Mouse (Mus musculus) neural tube, embryonic 14.5 days (tissue): ENCODE measurements around the gene Mrnip. TPM values are rescaled to one million over a fixed set of nuclear protein-coding genes. Genes with fewer than 3 reads are reported as not detected.

Source experiments
- ATAC-seq: fragments of 200-750 bp; cut with Nextera tagmentation; 2 replicates; pipeline ENCODE4 v1.8.0; 2017; ENCODE audit warnings: low read depth, mild to moderate bottlenecking, moderate TSS enrichment, moderate library complexity
- H3K27ac ChIP-seq: fragments of 300-500 bp; sonication (generic); 2 replicates; pipeline ENCODE4 v1.5.1; 2014; ENCODE audit warnings: low read depth, mild to moderate bottlenecking, control low read depth, low read length, moderate library complexity, mixed read lengths
- H3K27me3 ChIP-seq: fragments of 300-500 bp; sonication (generic); 2 replicates; pipeline ENCODE4 v1.6.1; 2014; ENCODE audit warnings: low read length; ENCODE audit not compliant: control insufficient read depth, insufficient read depth
- H3K36me3 ChIP-seq: fragments of 300-500 bp; sonication (generic); 2 replicates; pipeline ENCODE4 v1.6.1; 2014; ENCODE audit warnings: low read length, mixed read lengths; ENCODE audit not compliant: control insufficient read depth, insufficient read depth
- H3K4me1 ChIP-seq: fragments of 300-500 bp; sonication (generic); 2 replicates; pipeline ENCODE4 v1.6.1; 2014; ENCODE audit warnings: low read length; ENCODE audit not compliant: control insufficient read depth, insufficient read depth
- H3K4me2 ChIP-seq: fragments of 300-500 bp; sonication (generic); 2 replicates; pipeline ENCODE4 v1.6.1; 2014; ENCODE audit warnings: mild to moderate bottlenecking, low read depth, low read length, control low read depth
- H3K4me3 ChIP-seq: fragments of 300-500 bp; sonication (generic); 2 replicates; pipeline ENCODE4 v1.5.1; 2014; ENCODE audit warnings: low read depth, low read length, control low read depth, mixed read lengths
- H3K9ac ChIP-seq: fragments of 300-500 bp; sonication (generic); replicated peaks from 2 replicates; pipeline ENCODE4 v1.6.1; 2014; ENCODE audit warnings: low read depth, mild to moderate bottlenecking, control low read depth, low read length, mixed read lengths
- H3K9me3 ChIP-seq: fragments of 300-500 bp; sonication (generic); 2 replicates; pipeline ENCODE4 v1.6.1; 2016; ENCODE audit warnings: low read length; ENCODE audit not compliant: control insufficient read depth
- WGBS: fragments of 180-500 bp; shearing (Covaris S2); extraction: QIAGEN DNeasy Blood & Tissue Kit; methylation state at CpG from one replicate; pipeline ENCODE4 v1.1.7; 2014; 5-methylcytosine and 5-hydroxymethylcytosine counted together
- polyA plus RNA-seq: library from polyadenylated mRNA; unstranded; fragments of >200 nt; fragmentation: Nextera tagmentation; extraction: Ambion mirVana; gene quantifications from 2 replicates; pipeline ENCODE4 v1.2.1, GENCODE M21; 2014

Mrnip gene
- polyA plus RNA-seq, 1 experiment from 2014 or later, result 48.3 TPM

DNA sequence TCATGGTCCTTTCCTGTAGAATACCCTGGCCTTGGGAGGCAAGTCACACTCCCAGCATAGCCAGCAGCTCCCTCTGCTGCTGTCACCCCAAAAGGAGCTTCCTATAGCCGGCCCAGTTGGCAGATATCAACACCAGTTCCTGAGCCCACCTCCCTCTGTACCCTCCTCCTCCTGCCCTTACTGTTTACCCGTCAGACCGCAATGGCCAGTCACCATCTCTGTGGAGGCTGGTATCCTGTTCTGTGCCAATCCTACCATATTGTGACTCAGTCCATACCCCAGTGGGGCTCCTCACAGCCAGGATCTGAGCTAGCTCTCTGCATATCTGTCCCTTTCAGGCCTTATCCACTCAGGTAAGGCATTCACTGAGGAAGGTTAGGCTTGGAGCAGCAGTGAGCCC is 28.7 kb upstream of the Mrnip start:
- Histone ChIP-seq H3K36me3 (peaks cover 80% of the 10 kb centered on the region), H3K9me3 (no peaks in the 10 kb centered on the region), H3K4me2 (no peak overlapping the region), H3K4me1 (no peaks in the 10 kb centered on the region), H3K27ac (no peak overlapping the region), H3K4me3 (no peak overlapping the region), H3K27me3 (no peaks in the 10 kb centered on the region), H3K9ac (no peak overlapping the region)
- 94% methylated on average over 3 of the region's 3 CpGs for WGBS
- ATAC-seq, result no peak

GRCm38 (mm10) chr11:50146121-50146520 is 28.1 kb upstream of the Mrnip start:
- 97% methylated on average over 13 of the region's 13 CpGs for WGBS
- H3K4me1 ChIP-seq, result no peaks in the 10 kb centered on the region
- no peak overlapping the region for H3K27ac ChIP-seq
- H3K9me3 ChIP-seq, result no peaks in the 10 kb centered on the region
- no peak for ATAC-seq
- H3K36me3 ChIP-seq, result peaks cover 79% of the 10 kb centered on the region
- no peak overlapping the region for H3K9ac ChIP-seq
- H3K4me2 ChIP-seq, result no peak overlapping the region
- no peak overlapping the region for H3K4me3 ChIP-seq
- H3K27me3 ChIP-seq, result no peaks in the 10 kb centered on the region

DNA sequence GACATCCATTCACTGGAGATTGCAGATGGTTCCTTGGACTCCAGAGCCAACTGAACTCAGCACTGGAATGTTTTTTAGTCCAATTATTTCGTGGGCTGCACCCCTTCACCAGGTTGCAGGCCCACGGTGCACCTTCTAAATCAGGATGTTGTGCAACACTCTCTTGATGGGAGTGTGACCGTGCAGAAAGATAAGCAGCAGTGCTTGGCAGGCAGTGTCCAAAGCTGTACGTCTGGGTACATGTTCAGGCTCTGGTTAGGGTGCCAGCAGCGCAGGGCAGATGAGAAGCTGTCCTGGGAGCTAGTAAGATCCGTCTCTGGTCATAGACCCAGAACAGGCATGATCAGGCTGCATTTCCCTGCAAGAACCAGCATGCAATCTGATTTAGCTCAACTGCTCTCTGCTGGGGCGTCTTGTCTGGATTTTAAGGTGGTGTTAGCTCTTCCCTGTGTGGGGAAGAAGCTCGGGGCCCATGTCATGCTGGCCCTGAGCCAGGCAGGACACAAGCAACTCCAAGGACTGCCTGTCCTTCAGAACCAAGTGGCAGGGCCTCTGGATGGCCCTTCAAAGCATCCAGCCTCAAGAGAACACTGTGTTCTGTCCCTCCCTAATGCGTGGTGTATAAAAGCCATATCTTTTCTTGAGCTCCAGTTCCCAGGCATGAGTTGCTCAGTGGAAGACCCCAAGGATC is 26.8 kb upstream of the Mrnip start:
- no peak overlapping the region for H3K9ac ChIP-seq
- no peaks in the 10 kb centered on the region for H3K4me1 ChIP-seq
- 89% methylated on average over 9 of the region's 9 CpGs for WGBS
- no peaks in the 10 kb centered on the region for H3K27me3 ChIP-seq
- no peak for ATAC-seq
- peaks cover 86% of the 10 kb centered on the region for H3K36me3 ChIP-seq
- H3K4me3 ChIP-seq, result no peak overlapping the region
- H3K9me3 ChIP-seq, result no peaks in the 10 kb centered on the region
- H3K4me2 ChIP-seq, result no peak overlapping the region
- no peak overlapping the region for H3K27ac ChIP-seq

DNA sequence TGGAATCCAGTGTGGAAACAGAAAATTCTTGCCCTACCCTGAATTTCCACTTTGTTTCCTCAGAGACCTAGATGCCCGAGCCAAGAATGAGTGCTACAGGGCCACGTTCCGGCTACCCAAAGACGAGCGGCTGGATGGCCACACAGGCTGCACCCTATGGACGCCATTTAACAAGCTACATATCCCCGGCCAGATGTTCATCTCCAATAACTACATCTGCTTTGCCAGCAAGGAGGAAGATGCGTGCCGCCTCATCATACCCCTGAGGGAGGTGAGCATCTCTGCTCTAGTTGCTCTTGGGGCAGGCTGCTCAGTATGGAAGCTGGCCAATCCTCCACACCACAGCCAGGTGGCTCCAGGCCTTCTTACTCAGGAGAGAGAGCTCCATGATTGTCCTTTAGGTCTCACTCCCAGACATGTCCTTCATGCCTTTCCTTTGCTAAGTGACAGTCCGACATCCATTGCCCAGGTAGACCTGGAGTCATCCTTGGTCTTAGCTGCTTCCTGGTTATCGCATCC is 26.2 kb upstream of the Mrnip start:
- Histone ChIP-seq H3K4me3 (no peak overlapping the region), H3K9me3 (no peaks in the 10 kb centered on the region), H3K9ac (no peak overlapping the region), H3K4me1 (no peaks in the 10 kb centered on the region), H3K4me2 (no peak overlapping the region), H3K27ac (no peak overlapping the region), H3K36me3 (peaks cover 83% of the 10 kb centered on the region), H3K27me3 (no peaks in the 10 kb centered on the region)
- WGBS, result 95% methylated on average over 11 of the region's 11 CpGs
- no peak for ATAC-seq

- Histone ChIP-seq H3K36me3 (peaks cover 76% of the 10 kb centered on the region), H3K4me2 (no peak overlapping the region), H3K27ac (no peak overlapping the region), H3K9ac (no peak overlapping the region), H3K27me3 (no peaks in the 10 kb centered on the region), H3K9me3 (no peaks in the 10 kb centered on the region), H3K4me3 (no peak overlapping the region), H3K4me1 (no peaks in the 10 kb centered on the region)
- 84% methylated on average over 7 of the region's 7 CpGs for WGBS
- no peak for ATAC-seq
Measured at GRCm38 (mm10) chr11:50149200-50149599, 25.0 kb upstream of the Mrnip start.

DNA sequence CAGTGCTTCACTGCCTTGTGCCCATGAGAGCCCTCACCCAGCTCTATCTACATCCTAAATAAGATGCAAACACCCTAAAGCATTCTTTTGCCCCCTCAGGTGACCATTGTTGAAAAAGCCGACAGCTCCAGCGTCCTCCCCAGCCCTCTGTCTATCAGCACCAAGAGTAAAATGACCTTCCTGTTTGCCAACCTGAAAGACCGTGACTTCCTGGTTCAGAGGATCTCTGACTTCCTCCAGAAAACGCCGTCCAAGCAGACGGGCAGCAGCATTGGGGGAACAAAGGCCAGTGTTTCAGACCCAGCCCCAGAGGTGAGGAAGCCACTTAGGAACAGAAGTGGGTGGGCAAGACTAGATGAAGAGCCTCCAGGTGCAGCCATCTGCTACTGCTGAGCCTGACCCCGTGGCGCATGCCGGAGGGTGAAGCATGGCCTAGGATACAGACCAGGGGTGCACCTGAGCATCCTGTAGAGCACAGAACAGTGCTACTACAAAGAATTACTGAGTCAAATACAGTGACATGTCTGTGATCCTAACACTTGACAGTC is 24.6 kb upstream of the Mrnip start:
- H3K9me3 ChIP-seq, result no peaks in the 10 kb centered on the region
- no peak overlapping the region for H3K27ac ChIP-seq
- WGBS, result 91% methylated on average over 9 of the region's 9 CpGs
- no peak overlapping the region for H3K4me2 ChIP-seq
- H3K4me1 ChIP-seq, result no peaks in the 10 kb centered on the region
- no peak overlapping the region for H3K4me3 ChIP-seq
- H3K27me3 ChIP-seq, result no peaks in the 10 kb centered on the region
- ATAC-seq, result no peak
- H3K9ac ChIP-seq, result no peak overlapping the region
- peaks cover 79% of the 10 kb centered on the region for H3K36me3 ChIP-seq

- Histone ChIP-seq H3K4me2 (no peak overlapping the region), H3K27me3 (no peaks in the 10 kb centered on the region), H3K4me1 (no peaks in the 10 kb centered on the region), H3K36me3 (peaks cover 75% of the 10 kb centered on the region), H3K4me3 (no peak overlapping the region), H3K9ac (no peak overlapping the region), H3K27ac (no peak overlapping the region), H3K9me3 (no peaks in the 10 kb centered on the region)
- WGBS, result 88% methylated on average over 3 of the region's 3 CpGs
- no peak for ATAC-seq
Measured at GRCm38 (mm10) chr11:50151374-50151773, 22.9 kb upstream of the Mrnip start.

DNA sequence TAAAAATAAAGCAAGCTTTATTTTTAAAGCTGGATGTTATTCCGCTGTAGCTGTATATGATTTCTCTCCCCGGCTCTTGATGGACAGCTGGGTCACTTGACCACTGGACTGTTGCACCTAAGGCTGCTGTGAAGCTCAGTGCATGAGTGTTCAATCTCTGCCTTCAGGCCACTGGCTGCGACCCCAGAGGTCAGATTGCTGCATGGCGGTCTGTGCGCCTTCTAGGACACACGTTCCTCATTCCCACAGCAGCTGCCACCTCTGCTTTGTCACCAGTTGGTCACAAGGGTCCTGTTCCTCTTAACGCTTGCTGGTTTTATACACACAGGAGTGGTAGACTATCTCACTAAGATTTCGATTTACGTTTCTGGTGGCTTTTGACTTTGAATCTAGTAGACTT is 20.1 kb upstream of the Mrnip start:
- 63% methylated on average over 9 of the region's 9 CpGs for WGBS
- no peak overlapping the region for H3K27ac ChIP-seq
- no peak for ATAC-seq
- H3K27me3 ChIP-seq, result no peaks in the 10 kb centered on the region
- H3K9ac ChIP-seq, result no peak overlapping the region
- H3K9me3 ChIP-seq, result no peaks in the 10 kb centered on the region
- no peaks in the 10 kb centered on the region for H3K4me1 ChIP-seq
- H3K36me3 ChIP-seq, result peaks cover 75% of the 10 kb centered on the region
- H3K4me3 ChIP-seq, result no peak overlapping the region
- no peak overlapping the region for H3K4me2 ChIP-seq

DNA sequence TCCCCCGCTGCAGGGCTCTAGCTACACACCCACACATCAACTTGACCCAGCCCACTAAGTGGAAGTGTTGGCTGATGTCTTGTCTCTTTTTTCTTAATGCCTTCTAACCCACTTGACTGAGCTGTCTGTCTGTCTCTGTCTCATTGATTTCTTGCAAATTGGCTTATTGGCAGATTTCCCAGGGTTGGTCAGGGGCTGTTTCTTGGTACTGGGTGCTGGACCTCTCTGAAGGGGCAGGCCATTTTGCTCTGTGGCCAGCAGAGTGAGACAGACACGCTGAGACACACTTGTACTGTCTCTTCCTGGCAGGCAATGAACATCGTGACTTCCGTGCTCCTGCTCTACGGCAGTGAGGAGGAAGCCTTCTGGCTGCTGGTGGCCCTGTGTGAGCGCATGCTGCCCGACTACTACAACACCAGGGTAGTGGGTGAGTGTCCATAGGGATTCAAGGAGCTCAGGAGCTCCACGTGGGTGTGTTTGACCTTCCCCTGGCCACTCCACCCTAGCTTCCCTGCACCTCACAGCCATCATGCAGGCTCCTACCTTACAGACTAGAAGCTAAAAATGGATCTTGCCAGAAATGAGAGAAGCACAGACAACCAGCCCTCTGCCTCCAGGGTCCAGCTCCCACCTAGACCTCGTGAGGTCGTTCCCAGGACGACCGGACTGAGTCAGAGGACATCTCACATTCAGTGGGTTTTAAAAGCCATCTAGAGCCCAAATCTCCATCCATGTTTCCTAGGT is 19.3 kb upstream of the Mrnip start:
- Histone ChIP-seq H3K27me3 (no peaks in the 10 kb centered on the region), H3K9ac (no peak overlapping the region), H3K9me3 (no peaks in the 10 kb centered on the region), H3K4me1 (no peaks in the 10 kb centered on the region), H3K4me3 (no peak overlapping the region), H3K27ac (no peak overlapping the region), H3K36me3 (peaks cover 75% of the 10 kb centered on the region), H3K4me2 (no peak overlapping the region)
- no peak for ATAC-seq
- WGBS, result 85% methylated on average over 12 of the region's 12 CpGs
